Mouse (Mus musculus) kidney, postnatal 0 days (tissue): ENCODE data around the gene Cpsf3. TPM values are rescaled to one million over a fixed set of nuclear protein-coding genes. Genes with fewer than 3 reads are reported as not detected.

Experiments
- ATAC-seq: fragments of 200-750 bp; cut with Nextera tagmentation; replicated peaks from 2 replicates; pipeline ENCODE4 v1.8.0; 2017; ENCODE audit warnings: low read depth, moderate number of reproducible peaks, moderate TSS enrichment, moderate library complexity; ENCODE audit not compliant: low FRiP score
- DNase-seq: peaks from one replicate; pipeline ENCODE4 v3.0.0-alpha.2; 2016; ENCODE audit warnings: low spot score
- H3K27ac ChIP-seq: fragments of 300-500 bp; sonication (generic); 2 replicates; pipeline ENCODE4 v1.5.1; 2014; ENCODE audit warnings: mild to moderate bottlenecking
- H3K27me3 ChIP-seq: fragments of 300-500 bp; sonication (generic); 2 replicates; pipeline ENCODE4 v1.6.1; 2014; ENCODE audit warnings: low read length, mixed read lengths; ENCODE audit not compliant: insufficient read depth
- H3K36me3 ChIP-seq: fragments of 300-500 bp; sonication (generic); 2 replicates; pipeline ENCODE4 v1.6.1; 2014; ENCODE audit warnings: low read length, mixed read lengths; ENCODE audit not compliant: insufficient read depth
- H3K4me1 ChIP-seq: fragments of 300-500 bp; sonication (generic); replicated peaks from 2 replicates; pipeline ENCODE4 v1.6.1; 2014; ENCODE audit warnings: antibody characterized with exemption, low read length, mixed read lengths; ENCODE audit not compliant: insufficient read depth
- H3K4me2 ChIP-seq: fragments of 300-500 bp; sonication (generic); 2 replicates; pipeline ENCODE4 v1.6.1; 2014; ENCODE audit warnings: mild to moderate bottlenecking, low read length, moderate library complexity, mixed read lengths
- H3K4me3 ChIP-seq: fragments of 300-500 bp; sonication (generic); replicated peaks from 2 replicates; pipeline ENCODE4 v1.5.1; 2014; ENCODE audit warnings: low read depth, low read length
- H3K9ac ChIP-seq: fragments of 300-500 bp; sonication (generic); 2 replicates; pipeline ENCODE4 v1.6.1; 2014; ENCODE audit warnings: low read depth, low read length
- H3K9me3 ChIP-seq: fragments of 300-500 bp; sonication (generic); replicated peaks from 2 replicates; pipeline ENCODE4 v1.6.1; 2016; ENCODE audit warnings: low read length, inconsistent platforms, mixed read lengths
- CTCF ChIP-seq: IDR thresholded peaks from 2 replicates; pipeline ENCODE4 v1.5.1; 2016; ENCODE audit warnings: antibody characterized with exemption, low read depth, mild to moderate bottlenecking, moderate library complexity
- WGBS: fragments of 180-500 bp; shearing (Covaris S2); extraction: QIAGEN DNeasy Blood & Tissue Kit; methylation state at CpG from one replicate; pipeline ENCODE4 v1.1.7; 2014; 5-methylcytosine and 5-hydroxymethylcytosine counted together
- polyA plus RNA-seq: library from polyadenylated mRNA; unstranded; fragments of >200 nt; fragmentation: Nextera tagmentation; extraction: Ambion mirVana; gene quantifications from 2 replicates; pipeline ENCODE4 v1.2.1, GENCODE M21; 2015

The Cpsf3 gene
- polyA plus RNA-seq, 1 experiment from 2014 or later: 81.0 TPM

DNA sequence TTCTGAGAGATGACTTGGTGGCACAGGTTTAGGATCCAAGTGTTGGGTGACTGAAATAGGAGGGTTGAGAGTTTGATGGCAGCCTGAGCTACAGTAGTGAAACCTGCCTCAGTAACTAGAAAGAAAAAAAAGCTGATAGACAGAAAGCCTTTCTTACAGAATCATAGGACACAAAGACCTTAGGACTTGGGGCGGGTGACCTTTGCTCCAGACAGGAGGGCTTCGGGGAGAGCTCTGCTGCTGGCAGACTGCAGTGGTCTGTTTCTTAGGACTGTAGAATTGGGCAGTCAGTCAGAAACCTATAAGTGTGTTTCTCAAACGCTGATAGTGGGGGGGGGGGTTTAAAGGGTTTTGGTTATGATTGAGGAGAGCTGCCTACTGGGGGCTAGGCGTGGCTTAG lies 20.6 kb downstream of the Cpsf3 start:
- no peaks in the 10 kb centered on the region for H3K9me3 ChIP-seq
- peaks cover 69% of the 10 kb centered on the region for H3K36me3 ChIP-seq
- no peak overlapping the region for H3K27ac ChIP-seq
- ATAC-seq (no peak), DNase-seq (no peak)
- no peak overlapping the region for H3K9ac ChIP-seq
- no peaks in the 10 kb centered on the region for H3K4me1 ChIP-seq
- H3K4me2 ChIP-seq: no peak overlapping the region
- no peak for TF ChIP-seq CTCF
- 93% methylated on average over 4 of the region's 4 CpGs for WGBS
- H3K4me3 ChIP-seq: no peak overlapping the region
- H3K27me3 ChIP-seq: no peaks in the 10 kb centered on the region

DNA sequence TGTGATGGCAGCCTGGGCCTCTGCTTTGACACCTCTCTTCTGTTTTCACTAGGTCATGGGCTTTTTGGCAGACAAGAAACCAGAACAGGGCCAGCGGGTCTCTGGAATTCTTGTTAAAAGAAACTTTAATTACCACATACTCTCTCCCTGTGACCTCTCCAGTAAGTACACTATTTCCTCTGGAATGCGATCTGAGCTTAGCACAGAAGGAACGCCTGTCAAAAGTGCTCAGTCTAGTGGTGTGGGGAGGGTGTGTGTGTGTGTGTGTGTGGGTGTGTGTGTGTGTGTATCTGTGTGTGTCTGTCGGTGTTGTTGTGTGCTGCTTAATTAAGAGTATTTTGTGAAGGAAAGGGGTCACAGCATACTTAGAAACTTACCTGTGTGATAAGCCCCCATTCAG lies 21.5 kb downstream of the Cpsf3 start:
- TF ChIP-seq CTCF: no peak
- ATAC-seq: no peak

DNA sequence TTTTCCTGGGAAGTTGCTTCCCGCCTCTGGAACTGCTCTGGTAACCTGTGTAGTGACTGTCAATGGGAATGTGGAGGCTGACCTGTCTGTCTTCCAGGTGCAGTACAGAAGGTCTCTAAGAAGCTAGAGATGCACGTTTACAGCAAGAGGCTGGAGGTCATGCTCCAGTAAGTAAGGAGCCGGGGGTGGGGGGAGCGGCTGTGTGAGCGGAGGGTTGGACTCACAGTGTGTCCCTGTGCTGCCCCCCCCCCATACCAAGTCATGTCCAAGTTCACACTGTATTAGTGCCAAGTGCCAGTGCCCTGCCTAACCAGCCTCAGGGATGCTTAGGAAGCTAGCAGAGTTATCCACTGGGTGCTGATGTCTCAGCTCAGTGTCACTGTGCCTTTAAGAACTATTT lies 27.0 kb downstream of the Cpsf3 start:
- no peak for TF ChIP-seq CTCF
- ATAC-seq (peak; percentile 19; the same call in 1 of the 2 replicates), DNase-seq (no peak)
- Histone ChIP-seq H3K9me3 (no peaks in the 10 kb centered on the region), H3K9ac (no peak overlapping the region), H3K4me2 (no peak overlapping the region), H3K27ac (no peak overlapping the region), H3K4me1 (no peaks in the 10 kb centered on the region), H3K27me3 (no peaks in the 10 kb centered on the region), H3K36me3 (peaks cover 47% of the 10 kb centered on the region), H3K4me3 (no peak overlapping the region)
- WGBS: 61% methylated on average over 5 of the region's 5 CpGs

More for the DNA sequence above, 21.5 kb downstream of the Cpsf3 start:
- no peaks in the 10 kb centered on the region for H3K27me3 ChIP-seq
- H3K4me2 ChIP-seq: no peak overlapping the region
- H3K4me3 ChIP-seq: no peak overlapping the region
- no peaks in the 10 kb centered on the region for H3K9me3 ChIP-seq
- H3K36me3 ChIP-seq: peaks cover 65% of the 10 kb centered on the region
- no peaks in the 10 kb centered on the region for H3K4me1 ChIP-seq
- DNase-seq: no peak
- WGBS: 55% methylated on average over 4 of the region's 4 CpGs
- 0 out of 2 replicates have a peak overlapping the region, but pooled peaks have one; percentile 8 for H3K27ac ChIP-seq
- no peak overlapping the region for H3K9ac ChIP-seq

DNA sequence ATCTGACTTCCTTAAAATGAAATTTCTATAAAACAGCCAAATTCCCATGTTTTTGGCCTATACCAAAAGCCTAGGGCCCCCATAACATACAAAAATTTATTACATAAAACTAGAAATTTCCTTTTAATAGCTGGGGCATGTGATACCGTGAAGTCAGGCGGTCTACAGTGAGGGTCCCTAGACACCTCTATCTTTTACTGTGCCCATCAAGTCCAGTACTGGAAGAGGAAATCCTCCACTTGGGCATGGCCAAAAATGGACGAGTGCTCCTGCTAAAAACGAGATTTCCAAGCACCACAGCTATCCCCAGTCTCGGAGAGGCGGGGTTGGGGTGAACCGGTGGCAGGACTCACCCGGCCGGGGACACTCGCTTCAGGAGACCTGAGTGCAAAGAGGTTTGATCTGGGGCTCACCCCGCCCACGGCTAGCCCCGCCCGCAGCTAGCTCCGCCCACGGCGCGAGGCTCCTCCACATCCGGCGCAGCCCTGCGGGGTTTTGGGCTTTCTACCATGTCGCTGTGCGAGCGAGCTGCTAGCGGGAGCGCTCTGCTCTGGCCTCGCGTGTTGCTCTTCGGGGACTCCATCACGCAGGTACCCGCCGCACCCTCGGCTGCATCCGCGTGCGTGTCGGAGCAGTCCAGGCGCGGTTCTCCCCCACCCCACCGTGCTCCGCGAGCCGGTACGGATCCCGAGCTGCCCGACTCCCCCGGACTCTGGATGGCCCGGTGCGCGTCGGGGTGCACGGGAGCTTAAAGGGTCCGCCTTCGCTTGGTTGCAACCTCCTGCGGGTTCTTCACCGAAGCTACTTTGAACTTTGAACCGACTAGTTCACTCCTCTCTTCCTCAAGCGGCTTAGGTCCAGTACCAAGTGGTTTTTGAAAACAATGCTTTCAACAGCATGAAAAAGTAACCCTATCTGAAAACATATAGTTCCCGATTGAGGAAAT lies 31.0 kb downstream of the Cpsf3 start, which contains the start of gene Iah1:
TSS of gene Iah1 (plus strand) at position 467 of the 946 bp plus-strand sequence.
- peak within 1 kb of the TSS; percentile 73 for H3K9ac ChIP-seq
- peak; percentile 91 for ATAC-seq
- no peaks in the 10 kb centered on the region for H3K27me3 ChIP-seq
- peak within 1 kb of the TSS; percentile 72 for H3K4me2 ChIP-seq
- peak within 1 kb of the TSS; percentile 79 for H3K4me3 ChIP-seq
- H3K36me3 ChIP-seq: peaks cover 24% of the 10 kb centered on the region
- DNase-seq: peak; percentile 86
- no peak for TF ChIP-seq CTCF
- H3K9me3 ChIP-seq: no peaks in the 10 kb centered on the region
- H3K27ac ChIP-seq: peak within 1 kb of the TSS; percentile 89
- 2% methylated on average over 59 of the region's 59 CpGs for WGBS
- no peaks in the 10 kb centered on the region for H3K4me1 ChIP-seq

DNA sequence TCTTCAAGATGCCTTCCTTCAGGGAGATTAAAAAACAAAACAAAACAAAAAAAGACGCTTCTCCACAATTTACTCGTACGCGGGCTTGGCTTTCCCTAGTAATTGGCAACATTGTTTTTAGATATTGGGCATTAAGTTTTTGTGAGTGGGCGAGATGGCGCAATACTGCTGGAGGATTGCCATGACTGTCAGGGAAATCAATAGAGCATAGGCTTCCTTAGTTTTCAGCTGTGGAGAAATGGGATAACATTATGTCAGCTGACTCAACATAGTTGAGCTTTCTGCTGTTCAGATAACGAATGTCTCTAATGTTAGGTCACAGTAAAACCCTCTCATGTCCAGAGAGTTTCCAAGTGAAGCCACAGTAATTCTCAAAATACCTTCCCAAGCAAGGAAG lies 31.7 kb downstream of the Cpsf3 start:
- H3K27ac ChIP-seq: peak overlapping the region; percentile 89
- H3K36me3 ChIP-seq: peaks cover 28% of the 10 kb centered on the region
- peak overlapping the region; percentile 79 for H3K4me3 ChIP-seq
- H3K9ac ChIP-seq: peak overlapping the region; percentile 73
- WGBS: 27% methylated on average over 7 of the region's 7 CpGs
- H3K27me3 ChIP-seq: no peaks in the 10 kb centered on the region
- ATAC-seq (no peak), DNase-seq (peak; percentile 14)
- peak overlapping the region; percentile 72 for H3K4me2 ChIP-seq
- TF ChIP-seq CTCF: no peak
- H3K9me3 ChIP-seq: no peaks in the 10 kb centered on the region
- H3K4me1 ChIP-seq: no peaks in the 10 kb centered on the region

GRCm38 (mm10) chr12:21318143-21318895 lies 33.1 kb downstream of the Cpsf3 start:
- peak; percentile 81 for TF ChIP-seq CTCF
- H3K9me3 ChIP-seq: no peaks in the 10 kb centered on the region
- 61% methylated on average over 12 of the region's 12 CpGs for WGBS
- peaks cover 30% of the 10 kb centered on the region for H3K36me3 ChIP-seq
- H3K4me3 ChIP-seq: no peak overlapping the region
- H3K27ac ChIP-seq: no peak overlapping the region
- ATAC-seq (no peak), DNase-seq (peak; percentile 78)
- no peaks in the 10 kb centered on the region for H3K27me3 ChIP-seq
- no peak overlapping the region for H3K4me2 ChIP-seq
- H3K4me1 ChIP-seq: no peaks in the 10 kb centered on the region
- no peak overlapping the region for H3K9ac ChIP-seq
